In the genomic region with DNA sequence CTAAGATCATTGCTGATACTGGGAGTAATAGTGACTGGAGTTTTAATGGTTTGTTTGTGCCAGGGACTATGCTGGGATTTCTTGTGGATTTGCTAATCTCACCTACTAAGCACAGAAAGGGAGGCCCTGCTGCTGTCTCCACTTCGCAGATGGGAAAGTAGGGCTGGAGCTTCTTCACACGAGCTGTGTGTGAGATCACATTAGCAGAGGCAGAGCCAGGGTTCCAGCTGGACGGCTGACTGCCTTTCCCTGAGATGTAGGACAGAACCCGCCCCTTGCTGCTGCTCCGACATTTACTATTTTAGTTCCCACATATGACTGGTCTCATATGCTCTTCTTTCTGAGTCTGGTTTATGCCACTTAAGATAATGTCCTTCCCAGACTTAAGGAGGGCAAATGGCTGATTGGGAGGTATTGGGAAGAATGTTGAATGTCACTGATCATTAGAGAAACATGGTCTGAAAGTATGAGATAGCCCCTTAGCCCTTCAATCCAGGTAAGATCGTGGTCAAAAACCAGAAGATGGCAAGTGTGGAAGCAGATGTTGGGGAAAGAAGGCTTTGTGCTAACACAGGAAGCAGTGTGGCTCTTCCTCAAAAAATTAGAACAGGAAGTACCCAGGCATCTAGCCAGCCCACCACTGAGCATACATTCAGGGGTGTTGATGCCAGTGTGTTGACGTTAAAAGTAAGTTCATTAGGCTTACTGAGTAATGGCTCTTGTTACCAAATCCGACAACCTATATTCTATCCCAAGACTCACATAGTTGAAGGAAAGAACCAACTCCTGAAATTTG, we compare ENCODE assay signal across 20 mouse cellular contexts.
DNase-seq lines count a peak whose midpoint lies in the region; TF ChIP-seq lines count a peak whose summit lies in the region.
"Had no signal": no experiment of that assay in that cellular context is flagged by ENCODE, and none has a peak within 500 bp of the region (broad histone marks: within the 10 kb centered on the region; RNA-seq: fewer than 3 reads in every experiment).

No protein-coding gene starts in this region.

- DNase-seq in gastrocnemius, adult 2 months = peak; percentile 25
- no peak for DNase-seq in gastrocnemius, adult 18-20 months (ENCODE audit: low spot score)
- DNase-seq in left cerebral cortex, postnatal 14 days (ENCODE audit: low spot score in 2 of 2) = peak; percentile 18 to 37
- DNase-seq in left cerebral cortex, adult 11 months (ENCODE audit: low spot score) = no peak
- peak; percentile 64 for DNase-seq in brain, adult 2 months (ENCODE audit: low read depth, low spot score)
- peak; percentile 23 for DNase-seq in right cerebral cortex, postnatal 14 days
- no peak for DNase-seq in cerebellum, postnatal 25 days
- no peak for DNase-seq in Muller cell, postnatal 12 days (ENCODE audit: inconsistent ontology term)
- DNase-seq: adrenal gland, postnatal 10 days; cerebellum, adult 8-10 months; kidney, adult 11 months; lung, postnatal 10 days had no signal

- H3K27ac ChIP-seq in gastrocnemius, adult 2 months = no peak overlapping the region
- H3K27ac ChIP-seq: embryonic facial prominence, embryonic 15.5 days; hindbrain, postnatal 0 days; kidney, postnatal 0 days; layer of hippocampus, adult 2 months; left cerebral cortex, adult 2 months; midbrain, embryonic 12.5 days; stomach, postnatal 0 days had no signal

- no peak overlapping the region for H3K4me3 ChIP-seq in gastrocnemius, adult 2 months
- H3K4me3 ChIP-seq: embryonic facial prominence, embryonic 15.5 days; heart, embryonic 12.5 days; layer of hippocampus, adult 2 months; left cerebral cortex, adult 2 months; midbrain, embryonic 12.5 days had no signal

- TF ChIP-seq CTCF in gastrocnemius, adult 2 months (IDR thresholded peaks at IDR 0.05) = no peak

- intact Hi-C loops in gastrocnemius, adult 2 months (cut with DNase I) = no loop called here
- intact Hi-C loops in left cerebral cortex, postnatal 14 days (cut with DNase I) = no loop called here

Comparison
In these comparisons a context has a peak if more than half of its experiments do, and no peak if none do; other contexts are left out.
1. DNase-seq: peak in gastrocnemius, adult 2 months (single experiment), left cerebral cortex, postnatal 14 days (2 of 2), brain, adult 2 months (single experiment) and right cerebral cortex, postnatal 14 days (single experiment); none in gastrocnemius, adult 18-20 months (single experiment), left cerebral cortex, adult 11 months (single experiment), cerebellum, postnatal 25 days (0 of 2) and Muller cell, postnatal 12 days (single experiment).